Mouse (Mus musculus): ENCODE measurements around the gene Appl1. TPM values are rescaled to one million over a fixed set of nuclear protein-coding genes. Genes with fewer than 3 reads are reported as not detected.

The Appl1 gene
- total RNA-seq, 2 experiments from 2014 or later = 13.9 to 16.6 TPM

Other genes with a start within 250 kb of the Appl1 start
- gene Asb14, start 76.7 kb downstream of the Appl1 start, total RNA-seq (2021) = 100 to 1,000 TPM; 101 to 106 TPM
- gene Hesx1, start 23.2 kb upstream of the Appl1 start, total RNA-seq (2021) = not detected
- 1 to 10 TPM; 3.7 to 4.1 TPM for gene Il17rd, start 67.7 kb upstream of the Appl1 start, total RNA-seq (2021)
- 10 to 100 TPM; 24.5 to 26.1 TPM for gene Arhgef3, start 143.7 kb upstream of the Appl1 start, total RNA-seq (2021)